Mouse (Mus musculus) forebrain, postnatal 0 days (tissue): ENCODE measurements around the gene Hoxa4. TPM values are rescaled to one million over a fixed set of nuclear protein-coding genes. Genes with fewer than 3 reads are reported as not detected.

Experiments used
- ATAC-seq: fragments of 200-750 bp; cut with Nextera tagmentation; 2 replicates; pipeline ENCODE4 v1.8.0; 2017; ENCODE audit warnings: mild to moderate bottlenecking, moderate library complexity
- DNase-seq: peaks from one replicate; pipeline ENCODE4 v3.0.0-alpha.2; 2015
- H3K27ac ChIP-seq: fragments of 300-500 bp; sonication (generic); 2 replicates; pipeline ENCODE4 v1.5.1; 2014; ENCODE audit warnings: low read depth, mild to moderate bottlenecking, antibody characterized with exemption, low read length, moderate library complexity, mixed read lengths
- H3K27me3 ChIP-seq: fragments of 300-500 bp; sonication (generic); 2 replicates; pipeline ENCODE4 v1.6.1; 2014; ENCODE audit warnings: mild to moderate bottlenecking, low read length, mixed read lengths; ENCODE audit not compliant: insufficient read depth
- H3K36me3 ChIP-seq: fragments of 300-500 bp; sonication (generic); 2 replicates; pipeline ENCODE4 v1.6.1; 2014; ENCODE audit warnings: mild to moderate bottlenecking, moderate library complexity; ENCODE audit not compliant: insufficient read depth
- H3K4me1 ChIP-seq: fragments of 300-500 bp; sonication (generic); 2 replicates; pipeline ENCODE4 v1.6.1; 2014; ENCODE audit warnings: antibody characterized with exemption; ENCODE audit not compliant: insufficient read depth
- H3K4me2 ChIP-seq: fragments of 300-500 bp; sonication (generic); 2 replicates; pipeline ENCODE4 v1.6.1; 2014; ENCODE audit warnings: low read depth, mild to moderate bottlenecking, moderate library complexity
- H3K4me3 ChIP-seq: fragments of 300-500 bp; sonication (generic); 2 replicates; pipeline ENCODE4 v1.5.1; 2014; ENCODE audit warnings: low read depth, low read length, mixed read lengths
- H3K9ac ChIP-seq: fragments of 300-500 bp; sonication (generic); 2 replicates; pipeline ENCODE4 v1.6.1; 2014; ENCODE audit warnings: mild to moderate bottlenecking
- H3K9me3 ChIP-seq: fragments of 300-500 bp; sonication (generic); 2 replicates; pipeline ENCODE4 v1.6.1; 2016; ENCODE audit warnings: low read length
- CTCF ChIP-seq: sonication (generic); IDR thresholded peaks from 2 replicates; pipeline ENCODE4 v1.5.1; 2016; ENCODE audit warnings: antibody characterized with exemption, control low read depth, low read depth
- WGBS: fragments of 180-500 bp; shearing (Covaris S2); extraction: QIAGEN DNeasy Blood & Tissue Kit; methylation state at CpG from one replicate; pipeline ENCODE4 v1.1.7; 2014; 5-methylcytosine and 5-hydroxymethylcytosine counted together
- polyA plus RNA-seq: library from polyadenylated mRNA; unstranded; fragments of >200 nt; fragmentation: Nextera tagmentation; extraction: Ambion mirVana; gene quantifications from 2 replicates; pipeline ENCODE4 v1.2.1, GENCODE M21; 2015
- total RNA-seq: library from RNA; depleted of rRNA; stranded (reverse); fragments of >200 nt; gene quantifications from 2 replicates; pipeline ENCODE4 v1.2.3, GENCODE M21; 2014

The Hoxa4 gene
- total and polyA plus RNA-seq, 2 experiments from 2014 or later: not detected

- Histone ChIP-seq H3K27ac (no peak overlapping the region), H3K36me3 (no peaks in the 10 kb centered on the region), H3K4me1 (no peaks in the 10 kb centered on the region), H3K4me3 (no peak overlapping the region), H3K4me2 (no peak overlapping the region), H3K9me3 (no peaks in the 10 kb centered on the region), H3K9ac (no peak overlapping the region), H3K27me3 (peaks cover 95% of the 10 kb centered on the region)
- no peak for DNase-seq
- TF ChIP-seq CTCF: no peak
- ATAC-seq: no peak
- WGBS: 3% methylated on average over 11 of the region's 11 CpGs
These were observed 36.1 kb upstream of the Hoxa4 start for GRCm38 (mm10) chr6:52227470-52228222.

- no peak for ATAC-seq
- DNase-seq: no peak
- WGBS: 4% methylated on average over 26 of the region's 26 CpGs
These were observed 35.2 kb upstream of the Hoxa4 start for GRCm38 (mm10) chr6:52226569-52227257.

GRCm38 (mm10) chr6:52225612-52226568, 34.3 kb upstream of the Hoxa4 start:
- ATAC-seq (no peak), DNase-seq (no peak)
- peaks cover 96% of the 10 kb centered on the region for H3K27me3 ChIP-seq
- no peaks in the 10 kb centered on the region for H3K36me3 ChIP-seq
- no peaks in the 10 kb centered on the region for H3K4me1 ChIP-seq
- H3K9me3 ChIP-seq: no peaks in the 10 kb centered on the region
- no peak overlapping the region for H3K27ac ChIP-seq
- H3K4me3 ChIP-seq: no peak overlapping the region
- WGBS: 3% methylated on average over 69 of the region's 69 CpGs
- TF ChIP-seq CTCF: no peak
- H3K4me2 ChIP-seq: no peak overlapping the region
- no peak overlapping the region for H3K9ac ChIP-seq

More at GRCm38 (mm10) chr6:52226569-52227257, 35.2 kb upstream of the Hoxa4 start:
- H3K9me3 ChIP-seq: no peaks in the 10 kb centered on the region
- H3K36me3 ChIP-seq: no peaks in the 10 kb centered on the region
- TF ChIP-seq CTCF: no peak
- H3K4me3 ChIP-seq: no peak overlapping the region
- H3K9ac ChIP-seq: no peak overlapping the region
- no peak overlapping the region for H3K4me2 ChIP-seq
- H3K4me1 ChIP-seq: no peaks in the 10 kb centered on the region
- H3K27ac ChIP-seq: no peak overlapping the region
- peaks cover 95% of the 10 kb centered on the region for H3K27me3 ChIP-seq

GRCm38 (mm10) chr6:52224895-52225611, 33.5 kb upstream of the Hoxa4 start:
- DNase-seq (no peak), ATAC-seq (no peak)
- 2% methylated on average over 36 of the region's 36 CpGs for WGBS
- no peak overlapping the region for H3K4me3 ChIP-seq
- no peak for TF ChIP-seq CTCF
- no peak overlapping the region for H3K4me2 ChIP-seq
- H3K27ac ChIP-seq: no peak overlapping the region
- H3K36me3 ChIP-seq: no peaks in the 10 kb centered on the region
- no peaks in the 10 kb centered on the region for H3K4me1 ChIP-seq
- no peak overlapping the region for H3K9ac ChIP-seq
- no peaks in the 10 kb centered on the region for H3K9me3 ChIP-seq
- H3K27me3 ChIP-seq: peaks cover 96% of the 10 kb centered on the region

GRCm38 (mm10) chr6:52223939-52224760, 32.6 kb upstream of the Hoxa4 start:
- Histone ChIP-seq H3K9ac (no peak overlapping the region), H3K36me3 (no peaks in the 10 kb centered on the region), H3K27ac (no peak overlapping the region), H3K9me3 (no peaks in the 10 kb centered on the region), H3K4me3 (no peak overlapping the region), H3K4me2 (no peak overlapping the region), H3K27me3 (peaks cover 98% of the 10 kb centered on the region), H3K4me1 (no peaks in the 10 kb centered on the region)
- TF ChIP-seq CTCF: no peak
- DNase-seq (no peak), ATAC-seq (no peak)
- 3% methylated on average over 24 of the region's 24 CpGs for WGBS
